Mouse (Mus musculus) hindlimb bud, embryonic 11.5 days (tissue): ENCODE measurements around the gene Gabrb2.

Experiments
- DNase-seq: peaks from one replicate; pipeline ENCODE4 v3.0.0-alpha.2; 2012; ENCODE audit warnings: low read depth, low spot score; ENCODE audit errors: extremely low spot score

The Gabrb2 gene

DNA sequence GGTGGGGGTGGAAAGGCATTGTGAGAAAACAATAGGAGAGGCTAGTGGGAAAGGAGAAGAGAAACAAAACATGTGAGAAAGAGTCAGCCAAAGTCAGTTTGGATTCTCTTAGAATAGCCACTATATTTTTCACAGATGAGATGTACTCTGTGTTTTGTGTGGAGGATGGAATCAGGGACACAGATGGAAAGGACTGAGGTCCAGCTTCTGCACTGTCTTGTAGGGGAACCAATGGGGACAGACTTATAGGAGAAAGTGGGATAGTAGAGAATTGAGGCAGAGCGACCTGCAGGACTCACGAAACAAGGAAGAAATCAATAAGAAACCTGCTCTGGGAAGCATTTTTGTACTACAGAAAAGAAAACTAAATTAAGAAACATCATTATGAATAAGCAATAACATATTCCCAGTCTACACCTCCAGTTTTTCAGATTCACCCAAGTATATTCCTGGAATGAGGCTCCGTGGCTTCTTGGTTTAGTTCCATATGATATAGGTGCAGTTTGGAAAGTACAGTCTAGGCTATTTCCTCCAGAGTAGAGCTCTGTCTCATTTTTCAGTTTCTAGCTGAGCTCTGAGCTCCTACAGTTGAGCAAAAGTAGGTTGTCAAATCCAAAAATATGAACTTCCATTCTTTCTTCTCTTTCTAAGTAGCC lies 108.8 kb downstream of the Gabrb2 start:
- no peak for DNase-seq

DNA sequence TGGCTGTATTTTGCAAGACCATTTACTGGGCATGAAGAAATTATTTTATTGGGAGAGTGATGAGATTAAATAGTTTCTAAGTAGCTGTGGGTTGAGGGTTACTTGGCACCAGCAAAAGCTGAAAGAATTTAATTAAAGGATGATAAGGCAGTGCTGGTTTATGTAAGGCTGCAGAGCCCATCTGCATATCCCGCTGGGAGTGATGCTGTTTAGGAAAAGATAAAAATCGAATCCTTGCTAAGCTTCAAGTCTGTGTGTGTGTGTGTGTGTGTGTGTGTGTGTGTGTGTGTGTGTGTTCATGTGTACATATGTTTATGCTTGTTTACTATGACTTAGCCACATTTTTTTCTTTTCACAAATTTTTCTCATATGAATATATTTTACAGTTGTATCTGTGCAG lies 113.0 kb downstream of the Gabrb2 start:
- no peak for DNase-seq

DNA sequence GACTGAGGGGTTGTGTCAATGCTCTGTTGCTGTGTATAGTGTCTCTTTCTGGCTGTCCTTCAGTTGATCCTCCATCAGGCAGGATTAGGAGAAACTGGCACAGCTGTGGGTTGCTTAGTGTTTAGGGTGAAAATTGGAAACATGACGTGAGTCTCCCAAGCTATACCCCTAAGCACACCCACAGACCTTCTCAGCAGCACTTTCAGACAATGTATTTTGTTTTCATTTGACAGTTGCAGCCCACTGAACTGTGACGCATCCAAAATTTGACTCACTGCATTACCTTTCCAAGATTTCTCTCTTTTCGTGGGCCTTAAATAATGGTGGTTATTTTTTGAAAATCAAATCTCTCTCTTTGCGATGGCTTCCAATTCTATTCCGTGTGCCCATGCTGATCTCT lies 115.7 kb downstream of the Gabrb2 start:
- DNase-seq = no peak

DNA sequence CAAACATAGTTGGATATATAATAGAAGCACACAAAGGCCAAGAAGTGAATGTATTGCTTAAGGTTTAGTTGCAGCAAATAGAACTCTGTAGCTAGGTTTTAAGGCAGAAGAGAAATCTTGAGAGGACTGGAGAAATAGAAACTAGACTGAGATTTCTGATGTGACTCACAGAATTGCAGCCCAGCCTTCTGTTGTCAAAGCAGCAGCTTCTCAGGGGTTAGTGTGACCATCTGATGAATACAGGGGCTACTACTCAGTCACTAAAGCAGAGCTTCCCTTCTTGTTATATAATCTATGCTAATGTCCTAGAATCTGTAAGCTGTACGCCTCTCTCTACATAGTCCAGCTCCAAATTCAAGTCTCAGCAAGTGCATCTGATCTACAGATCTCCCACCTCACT lies 116.3 kb downstream of the Gabrb2 start:
- DNase-seq = no peak

DNA sequence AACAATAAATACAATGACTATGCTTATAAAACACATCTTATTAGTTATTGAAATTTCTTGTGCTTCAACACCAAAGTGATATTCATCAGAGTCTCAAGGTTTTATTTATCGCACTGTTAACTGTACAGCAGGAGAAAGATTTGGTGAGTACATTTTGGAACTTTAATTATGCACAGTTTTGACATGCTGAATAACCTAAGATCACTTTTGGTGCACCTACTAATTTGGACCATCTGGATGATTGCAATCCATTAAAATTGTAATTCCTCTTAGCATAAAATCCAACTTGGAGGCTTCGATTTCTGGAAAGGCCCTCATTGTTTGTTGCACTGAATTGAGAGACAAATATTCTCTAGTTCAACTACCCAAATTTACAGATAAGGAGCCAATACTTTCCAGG lies 123.3 kb downstream of the Gabrb2 start:
- DNase-seq = no peak

DNA sequence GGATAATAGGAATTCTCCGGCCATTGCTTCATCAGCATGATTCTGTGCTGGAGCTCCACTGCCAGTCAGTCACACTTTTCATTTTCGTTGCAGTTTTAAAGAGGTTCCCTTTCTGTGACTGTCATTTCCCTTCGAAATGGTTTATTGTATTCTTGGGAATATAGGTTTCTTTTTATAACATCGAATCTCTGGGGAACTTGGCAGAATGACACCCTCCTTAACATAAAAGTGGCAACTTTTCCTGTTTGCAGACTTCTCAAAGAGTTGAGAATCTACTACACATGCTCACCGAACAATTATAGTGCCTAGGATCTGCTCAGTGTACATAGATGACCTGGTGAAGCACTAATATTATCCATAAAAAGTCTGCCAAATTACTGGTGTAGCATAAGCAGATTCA lies 146.5 kb downstream of the Gabrb2 start:
- DNase-seq = no peak

DNA sequence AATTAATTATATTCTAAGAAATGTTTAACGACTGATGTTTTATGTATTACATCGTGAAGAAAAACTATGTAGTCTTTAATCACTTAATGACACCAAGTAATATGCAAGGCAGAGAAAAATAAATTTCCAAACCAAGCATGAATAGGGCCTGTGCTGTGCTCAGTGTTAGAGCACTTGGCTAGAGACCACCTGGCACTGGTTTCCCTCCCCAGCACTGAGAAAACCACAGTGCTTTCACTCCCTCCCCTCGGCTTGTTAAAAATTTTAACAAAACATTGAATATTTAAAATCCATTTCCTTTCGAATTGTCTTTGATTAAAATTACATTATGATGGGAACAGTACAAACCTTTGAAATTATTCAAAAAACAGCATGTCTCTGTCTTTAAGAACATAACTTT lies 151.9 kb downstream of the Gabrb2 start:
- no peak for DNase-seq

DNA sequence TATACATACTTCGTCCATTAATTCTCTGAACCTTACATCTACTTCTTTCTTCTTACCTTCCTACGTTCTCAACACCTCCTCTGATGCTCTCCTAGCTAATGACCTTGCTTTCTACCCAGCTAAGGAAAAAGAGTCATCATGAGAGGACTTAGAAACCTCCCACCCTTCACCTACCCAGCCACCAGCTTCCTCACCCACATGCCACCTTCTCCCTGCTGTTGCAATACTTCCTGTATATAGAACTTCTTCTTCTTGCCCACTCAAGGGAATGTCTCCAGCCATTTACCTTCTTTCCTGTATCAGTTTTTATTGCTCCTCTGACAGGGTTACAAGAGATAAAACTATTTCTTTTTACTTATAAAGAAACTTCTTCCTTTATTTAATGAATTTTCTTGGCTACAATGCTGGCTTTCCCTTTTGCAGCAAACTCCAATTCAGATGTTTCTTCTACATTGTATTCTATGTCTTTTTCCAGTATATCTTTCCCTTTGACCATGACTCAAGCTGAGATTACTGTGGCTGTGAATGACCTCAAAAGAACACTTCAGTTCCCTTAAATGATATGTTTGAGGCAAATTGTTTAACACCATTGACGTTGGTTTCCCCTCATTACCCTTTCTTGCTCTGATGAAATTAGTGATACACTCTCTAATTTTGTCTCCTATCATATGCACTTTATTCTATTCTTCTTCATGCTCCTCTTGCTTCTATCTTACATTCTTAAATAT lies 155.8 kb downstream of the Gabrb2 start:
- no peak for DNase-seq

DNA sequence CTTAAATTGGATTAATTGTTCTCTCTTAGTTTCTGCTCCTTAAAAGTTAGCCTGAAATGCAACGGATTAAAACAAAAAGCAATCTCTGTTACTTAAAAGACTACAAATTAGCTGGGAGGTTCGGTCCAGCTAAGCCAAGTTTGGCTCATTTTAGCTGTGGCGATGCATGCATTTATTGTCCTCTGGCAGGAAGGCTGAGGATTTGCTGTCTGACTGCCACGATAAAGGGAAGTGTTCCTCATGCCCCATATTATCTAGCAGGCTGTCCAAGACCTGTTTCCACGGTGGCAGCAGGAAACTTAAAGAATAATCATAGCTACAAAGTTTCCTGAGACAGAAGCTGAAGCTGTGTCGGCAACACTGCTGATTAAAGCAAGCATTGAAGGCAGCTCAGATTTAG lies 160.2 kb downstream of the Gabrb2 start:
- DNase-seq = no peak

DNA sequence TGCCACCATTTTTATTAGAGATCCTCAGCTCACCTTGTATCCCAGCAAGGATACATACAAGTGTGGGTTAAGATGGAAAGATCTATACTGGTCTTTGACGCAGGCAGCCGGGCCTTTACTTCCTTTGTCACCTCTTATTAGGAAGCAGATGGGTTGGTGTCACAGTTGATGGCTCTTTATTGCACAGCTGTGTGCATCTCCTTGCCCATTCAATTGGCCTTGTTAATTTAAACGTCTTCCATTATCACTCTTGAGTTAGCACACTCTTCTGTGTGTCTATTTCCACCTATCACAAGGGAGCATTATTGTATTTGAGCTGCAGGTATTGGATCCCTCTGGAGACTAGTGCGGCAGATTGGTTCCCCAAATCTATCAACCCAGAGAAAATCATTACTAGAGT lies 161.6 kb downstream of the Gabrb2 start:
- no peak for DNase-seq

DNA sequence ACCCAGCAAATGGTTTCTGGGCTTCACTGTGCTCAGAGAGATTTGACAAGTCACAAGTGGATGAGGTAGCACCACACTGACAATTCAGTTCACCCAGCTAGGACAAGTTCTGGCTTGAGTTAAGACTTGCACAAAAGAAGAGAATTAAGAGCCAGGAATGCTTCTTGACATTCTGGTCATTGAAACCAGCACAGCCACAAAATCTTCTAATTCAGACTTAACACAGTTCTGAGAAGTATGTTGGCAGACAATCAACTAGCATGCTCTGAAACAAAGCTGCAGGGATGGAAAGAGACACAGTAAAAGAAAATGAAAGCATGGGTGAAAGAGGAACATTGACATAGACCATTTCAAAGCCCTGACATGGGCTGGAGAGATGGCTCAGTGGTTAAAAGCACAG lies 162.2 kb downstream of the Gabrb2 start:
- no peak for DNase-seq

DNA sequence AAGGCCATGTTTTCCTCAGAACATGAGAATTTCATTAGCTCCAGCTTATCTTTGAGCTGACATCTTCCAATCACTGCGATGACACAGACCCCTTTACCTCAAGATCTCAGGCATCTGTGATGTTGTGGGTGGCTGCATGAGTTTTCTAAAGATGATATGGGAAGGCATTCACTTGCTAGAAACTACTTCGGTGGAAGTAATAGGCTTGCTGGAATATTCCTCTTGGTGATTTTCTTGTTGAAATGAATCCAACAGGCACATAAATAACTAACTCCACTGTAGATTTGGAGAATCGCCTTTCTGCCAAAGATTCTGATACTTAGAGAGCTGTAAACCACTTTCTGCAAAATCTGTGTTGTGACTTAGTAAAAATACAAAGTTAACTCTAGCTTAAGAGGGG lies 172.9 kb downstream of the Gabrb2 start:
- no peak for DNase-seq

DNA sequence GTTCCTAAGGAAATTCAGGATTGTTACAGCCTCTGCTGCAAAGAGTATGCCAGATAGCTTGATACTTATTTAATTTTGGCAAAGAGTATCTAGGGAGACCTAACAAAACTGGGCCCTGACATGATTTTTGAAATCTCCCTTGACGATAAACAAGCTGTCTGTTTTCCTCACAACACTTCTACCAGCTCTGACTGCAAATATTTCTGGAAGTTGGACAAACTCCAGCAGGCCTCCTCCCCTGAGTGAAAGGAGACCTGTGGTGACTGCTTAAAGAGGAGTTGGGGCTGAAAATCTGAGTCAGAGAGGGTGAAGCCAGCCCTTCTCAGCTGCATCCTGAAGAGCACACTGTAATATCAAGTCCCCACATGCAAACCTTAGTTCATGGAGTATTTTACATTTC lies 186.7 kb downstream of the Gabrb2 start:
- no peak for DNase-seq

DNA sequence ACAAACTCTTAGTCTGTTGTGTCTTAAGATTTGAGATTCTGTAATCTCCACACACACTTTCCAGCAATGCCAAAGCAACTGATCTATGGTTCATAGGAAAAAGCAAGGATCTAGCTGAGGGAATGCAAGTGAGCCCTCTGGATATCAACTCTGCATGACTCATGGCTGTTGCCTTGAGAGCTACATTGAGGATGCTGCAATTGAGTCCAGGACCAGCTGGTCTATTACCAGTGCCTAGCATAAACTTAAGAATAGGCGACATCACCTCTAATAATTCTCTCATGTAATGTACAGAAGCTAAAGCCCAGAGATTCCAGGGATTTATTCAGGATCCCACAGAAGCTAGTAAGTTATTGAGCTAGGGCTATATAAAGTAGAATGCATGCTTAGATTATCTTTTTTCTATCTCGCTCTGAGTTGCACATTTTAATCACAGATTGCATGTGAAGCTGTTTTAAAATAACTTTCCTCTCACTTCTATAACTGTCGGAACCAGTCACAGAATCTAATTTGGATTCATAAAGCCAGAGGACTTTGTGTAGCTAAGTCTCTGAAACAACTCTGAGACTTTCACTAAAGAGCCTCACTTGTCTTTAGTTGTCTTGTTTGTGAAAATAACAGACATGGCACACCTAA lies 189.7 kb downstream of the Gabrb2 start:
- no peak for DNase-seq

DNA sequence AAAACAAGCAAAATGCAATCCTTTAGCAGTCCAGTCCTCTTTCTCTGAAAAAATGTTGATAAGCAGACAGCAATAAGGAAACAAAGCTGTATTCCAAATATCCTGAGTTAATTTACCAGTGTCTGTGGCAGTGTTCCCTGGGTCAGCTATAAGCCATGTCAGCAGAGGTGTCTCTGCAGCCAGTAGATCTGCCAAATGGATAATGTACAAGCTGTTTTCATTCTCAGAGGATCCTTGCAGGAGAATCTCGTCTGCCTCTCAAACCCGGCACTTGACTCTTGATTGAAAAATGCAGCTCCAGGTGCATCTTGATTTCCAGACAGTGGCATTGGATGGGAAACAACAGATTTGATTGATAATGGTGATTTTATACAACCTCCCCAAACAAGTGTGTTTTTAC lies 198.6 kb downstream of the Gabrb2 start:
- DNase-seq = no peak

DNA sequence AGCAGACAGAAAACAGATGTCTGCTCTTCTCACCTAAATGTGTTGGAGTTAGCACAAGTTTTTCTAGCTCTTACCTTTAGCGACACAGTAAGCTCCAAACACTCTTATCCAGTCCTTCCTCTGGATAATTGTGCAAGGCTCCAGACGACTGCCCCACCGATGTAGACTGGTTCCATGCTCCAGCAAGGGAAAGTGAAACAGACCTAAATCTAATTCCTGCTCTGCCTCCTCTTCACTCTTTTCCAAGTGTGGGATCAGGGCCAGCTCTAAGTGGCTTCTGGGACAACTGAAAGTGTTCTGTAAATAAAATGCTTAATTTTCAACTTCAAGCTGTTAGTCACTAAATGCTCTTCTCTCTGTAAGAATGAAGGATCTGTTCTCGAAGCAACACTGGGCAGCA lies 201.6 kb downstream of the Gabrb2 start:
- DNase-seq = no peak

DNA sequence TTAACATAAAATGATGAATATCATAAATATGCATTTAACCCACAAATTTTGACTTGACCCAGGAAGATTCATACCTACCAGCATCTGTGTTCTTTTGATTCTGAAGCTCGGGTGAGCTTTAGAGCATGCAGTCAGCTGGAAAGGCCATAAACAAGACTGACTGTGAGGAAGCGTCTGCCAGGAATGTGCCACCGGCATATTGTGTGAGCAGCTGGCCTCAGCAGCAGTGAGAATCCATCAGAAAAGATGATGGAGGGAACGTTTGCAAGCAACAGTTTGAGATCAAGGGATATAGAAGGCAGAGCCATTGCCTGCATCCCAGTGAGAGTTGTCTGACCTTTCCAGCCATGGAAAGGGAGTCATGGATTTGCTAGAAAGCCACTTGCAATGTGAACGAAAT lies 230.6 kb downstream of the Gabrb2 start:
- no peak for DNase-seq

DNA sequence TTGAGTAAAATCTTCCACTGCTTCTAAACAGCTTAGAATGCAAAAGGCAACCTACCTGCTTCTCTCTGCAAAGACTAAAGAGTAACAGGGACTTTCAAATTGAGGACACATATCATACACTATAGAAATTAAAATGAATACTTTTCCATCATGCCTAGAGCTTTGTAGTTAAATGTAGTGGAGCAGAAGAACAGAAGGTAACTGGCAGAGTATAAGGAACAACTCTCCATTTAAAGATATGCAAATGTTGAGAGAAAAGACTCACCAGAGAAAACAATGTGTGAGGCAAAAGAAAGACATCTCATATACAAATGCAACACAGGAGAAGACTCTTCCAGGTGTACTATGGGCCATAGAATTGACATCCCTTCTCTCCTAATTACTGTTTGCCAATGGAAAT lies 232.0 kb downstream of the Gabrb2 start:
- no peak for DNase-seq

DNA sequence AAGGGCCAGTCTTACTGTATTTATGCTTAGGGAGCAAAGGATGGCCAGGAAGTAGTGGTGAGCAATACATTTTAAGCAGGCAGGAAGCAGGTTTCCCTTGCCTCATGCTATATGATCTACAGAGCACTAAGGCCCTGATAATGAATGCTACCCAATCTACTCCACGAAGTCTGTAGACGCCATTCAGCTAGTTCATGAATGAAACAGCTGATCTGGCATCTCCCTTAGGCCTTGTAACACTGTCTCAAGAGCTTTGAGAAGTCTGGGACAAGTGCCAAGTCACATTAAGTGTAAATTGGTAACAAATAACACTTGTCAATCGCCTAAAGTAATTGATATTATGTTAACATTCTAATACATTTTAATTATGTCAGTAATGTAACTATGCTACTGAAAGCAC lies 234.6 kb downstream of the Gabrb2 start:
- no peak for DNase-seq

DNA sequence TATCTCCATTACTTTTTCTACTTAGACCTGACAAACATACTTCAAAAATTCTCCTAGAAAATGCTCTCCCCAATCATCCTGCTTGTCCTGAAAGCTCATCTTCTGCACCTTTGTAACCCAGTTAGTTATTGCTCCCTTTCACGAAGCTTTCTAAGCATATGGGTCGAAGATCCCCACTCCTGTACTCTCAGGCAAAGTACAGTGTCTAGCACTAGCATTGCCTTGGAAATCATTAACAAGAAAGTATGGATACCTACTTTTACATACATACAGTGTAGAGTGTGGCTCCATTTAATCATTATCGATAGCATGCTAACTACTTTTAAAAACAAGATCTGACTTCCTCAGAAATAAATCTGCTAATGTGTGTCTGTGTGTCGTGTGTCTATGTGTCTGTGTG lies 249.1 kb downstream of the Gabrb2 start:
- no peak for DNase-seq
